Mouse (Mus musculus): ENCODE measurements around the gene Usp6nl. TPM values are rescaled to one million over a fixed set of nuclear protein-coding genes. Genes with fewer than 3 reads are reported as not detected.

Usp6nl gene
- polyA plus RNA-seq (2015; fragmentation: Nextera tagmentation; extraction: Ambion mirVana): 12.4 and 13.0 TPM in 2 replicates

GRCm38 (mm10) chr2:6322376-6322901, at the start of gene Usp6nl:
Gene Usp6nl, plus strand, starts transcription at chr2:6322667.
- ATAC-seq (ENCODE audit: borderline replicate concordance, extremely low read depth, low FRiP score, low TSS enrichment): peak; percentile 92
- H3K27ac ChIP-seq: peak within 1 kb of the TSS; percentile 99
- WGBS: under 1% methylated on average over 70 of the region's 75 CpGs
- peak within 1 kb of the TSS; percentile 98 for H3K4me3 ChIP-seq
- H3K4me1 ChIP-seq: peaks cover 29% of the 10 kb centered on the region
- no peaks in the 10 kb centered on the region for H3K9me3 ChIP-seq
- H3K36me3 ChIP-seq: no peaks in the 10 kb centered on the region
- H3K4me2 ChIP-seq: peak within 1 kb of the TSS; percentile 68
- peak within 1 kb of the TSS; percentile 92 for H3K9ac ChIP-seq
- H3K27me3 ChIP-seq: no peaks in the 10 kb centered on the region

GRCm38 (mm10) chr2:6273392-6273845, 49.0 kb upstream of the Usp6nl start:
- H3K36me3 ChIP-seq: no peaks in the 10 kb centered on the region
- H3K4me1 ChIP-seq: peaks cover 18% of the 10 kb centered on the region
- H3K9ac ChIP-seq: no peak overlapping the region
- ATAC-seq (ENCODE audit: borderline replicate concordance, extremely low read depth, low FRiP score, low TSS enrichment): no peak
- H3K4me3 ChIP-seq: no peak overlapping the region
- H3K4me2 ChIP-seq: peak overlapping the region; percentile 20; the same call in 1 of the 2 replicates
- no peaks in the 10 kb centered on the region for H3K27me3 ChIP-seq
- H3K27ac ChIP-seq: peak overlapping the region; percentile 57
- WGBS: 39% methylated on average over 10 of the region's 10 CpGs
- no peaks in the 10 kb centered on the region for H3K9me3 ChIP-seq

- no peak for ATAC-seq (ENCODE audit: borderline replicate concordance, extremely low read depth, low FRiP score, low TSS enrichment)
- 80% methylated on average over 10 of the region's 10 CpGs for WGBS
These were observed 43.5 kb upstream of the Usp6nl start for GRCm38 (mm10) chr2:6278813-6279530.

GRCm38 (mm10) chr2:6279614-6280301, 42.7 kb upstream of the Usp6nl start:
- no peak for ATAC-seq (ENCODE audit: borderline replicate concordance, extremely low read depth, low FRiP score, low TSS enrichment)
- WGBS: 20% methylated on average over 10 of the region's 10 CpGs
- no peak overlapping the region for H3K4me2 ChIP-seq

More at GRCm38 (mm10) chr2:6278813-6279530, 43.5 kb upstream of the Usp6nl start:
- no peaks in the 10 kb centered on the region for H3K36me3 ChIP-seq
- no peaks in the 10 kb centered on the region for H3K9me3 ChIP-seq
- H3K4me1 ChIP-seq: peaks cover 9% of the 10 kb centered on the region; the same call in 1 of the 2 replicates
- H3K9ac ChIP-seq: no peak overlapping the region
- H3K4me3 ChIP-seq: no peak overlapping the region
- no peaks in the 10 kb centered on the region for H3K27me3 ChIP-seq
- H3K27ac ChIP-seq: no peak overlapping the region
- H3K4me2 ChIP-seq: no peak overlapping the region

GRCm38 (mm10) chr2:6283569-6283968, 38.9 kb upstream of the Usp6nl start:
- Histone ChIP-seq H3K27ac (no peak overlapping the region), H3K9ac (no peak overlapping the region), H3K36me3 (no peaks in the 10 kb centered on the region), H3K4me2 (no peak overlapping the region), H3K4me1 (peaks cover 10% of the 10 kb centered on the region), H3K9me3 (no peaks in the 10 kb centered on the region), H3K27me3 (no peaks in the 10 kb centered on the region), H3K4me3 (no peak overlapping the region)
- whole genome bisulfite sequencing: 81% methylated on average over 2 of the region's 2 CpGs
- ATAC-seq (ENCODE audit: borderline replicate concordance, extremely low read depth, low FRiP score, low TSS enrichment): no peak

More at GRCm38 (mm10) chr2:6279614-6280301, 42.7 kb upstream of the Usp6nl start:
- no peak overlapping the region for H3K27ac ChIP-seq
- no peak overlapping the region for H3K9ac ChIP-seq
- no peaks in the 10 kb centered on the region for H3K36me3 ChIP-seq
- no peaks in the 10 kb centered on the region for H3K27me3 ChIP-seq
- H3K4me3 ChIP-seq: no peak overlapping the region
- H3K9me3 ChIP-seq: no peaks in the 10 kb centered on the region
- peaks cover 10% of the 10 kb centered on the region for H3K4me1 ChIP-seq

GRCm38 (mm10) chr2:6284784-6285183, 37.7 kb upstream of the Usp6nl start:
- 47% methylated on average over 3 of the region's 3 CpGs for WGBS
- H3K4me2 ChIP-seq: no peak overlapping the region
- no peaks in the 10 kb centered on the region for H3K27me3 ChIP-seq
- H3K9me3 ChIP-seq: no peaks in the 10 kb centered on the region
- H3K4me1 ChIP-seq: peaks cover 5% of the 10 kb centered on the region
- no peak overlapping the region for H3K4me3 ChIP-seq
- H3K9ac ChIP-seq: no peak overlapping the region
- no peak overlapping the region for H3K27ac ChIP-seq
- no peaks in the 10 kb centered on the region for H3K36me3 ChIP-seq
- no peak for ATAC-seq (ENCODE audit: borderline replicate concordance, extremely low read depth, low FRiP score, low TSS enrichment)

GRCm38 (mm10) chr2:6285794-6286193, 36.7 kb upstream of the Usp6nl start:
- 72% methylated on average over 1 of the region's 1 CpGs for WGBS
- H3K27ac ChIP-seq: no peak overlapping the region
- no peak overlapping the region for H3K4me2 ChIP-seq
- no peaks in the 10 kb centered on the region for H3K36me3 ChIP-seq
- no peaks in the 10 kb centered on the region for H3K27me3 ChIP-seq
- no peak overlapping the region for H3K4me3 ChIP-seq
- no peaks in the 10 kb centered on the region for H3K9me3 ChIP-seq
- H3K9ac ChIP-seq: no peak overlapping the region
- ATAC-seq (ENCODE audit: borderline replicate concordance, extremely low read depth, low FRiP score, low TSS enrichment): no peak
- H3K4me1 ChIP-seq: peaks cover 5% of the 10 kb centered on the region

- Histone ChIP-seq H3K36me3 (no peaks in the 10 kb centered on the region), H3K4me3 (no peak overlapping the region), H3K27me3 (no peaks in the 10 kb centered on the region), H3K9me3 (no peaks in the 10 kb centered on the region), H3K9ac (no peak overlapping the region), H3K27ac (no peak overlapping the region), H3K4me2 (no peak overlapping the region), H3K4me1 (no peaks in the 10 kb centered on the region)
- no peak for ATAC-seq (ENCODE audit: borderline replicate concordance, extremely low read depth, low FRiP score, low TSS enrichment)
- WGBS: 66% methylated on average over 11 of the region's 11 CpGs
These were observed 28.5 kb upstream of the Usp6nl start for GRCm38 (mm10) chr2:6293825-6294444.

GRCm38 (mm10) chr2:6294993-6295628, 27.4 kb upstream of the Usp6nl start:
- 53% methylated on average over 7 of the region's 7 CpGs for WGBS
- ATAC-seq (ENCODE audit: borderline replicate concordance, extremely low read depth, low FRiP score, low TSS enrichment): no peak
- peak overlapping the region; percentile 45 for H3K27ac ChIP-seq

GRCm38 (mm10) chr2:6304768-6305167, 17.7 kb upstream of the Usp6nl start:
- no peak overlapping the region for H3K27ac ChIP-seq
- ATAC-seq (ENCODE audit: borderline replicate concordance, extremely low read depth, low FRiP score, low TSS enrichment): no peak
- no peak overlapping the region for H3K9ac ChIP-seq
- no peaks in the 10 kb centered on the region for H3K4me1 ChIP-seq
- no peak overlapping the region for H3K4me2 ChIP-seq
- no peaks in the 10 kb centered on the region for H3K36me3 ChIP-seq
- H3K27me3 ChIP-seq: no peaks in the 10 kb centered on the region
- 81% methylated on average over 4 of the region's 4 CpGs for WGBS
- no peaks in the 10 kb centered on the region for H3K9me3 ChIP-seq
- H3K4me3 ChIP-seq: no peak overlapping the region

More at GRCm38 (mm10) chr2:6294993-6295628, 27.4 kb upstream of the Usp6nl start:
- no peaks in the 10 kb centered on the region for H3K4me1 ChIP-seq
- H3K4me3 ChIP-seq: no peak overlapping the region
- H3K36me3 ChIP-seq: no peaks in the 10 kb centered on the region
- H3K9ac ChIP-seq: no peak overlapping the region
- no peaks in the 10 kb centered on the region for H3K27me3 ChIP-seq
- H3K4me2 ChIP-seq: no peak overlapping the region
- H3K9me3 ChIP-seq: no peaks in the 10 kb centered on the region

- H3K36me3 ChIP-seq: no peaks in the 10 kb centered on the region
- H3K4me3 ChIP-seq: no peak overlapping the region
- 78% methylated on average over 3 of the region's 3 CpGs for WGBS
- H3K4me2 ChIP-seq: no peak overlapping the region
- H3K9ac ChIP-seq: no peak overlapping the region
- H3K4me1 ChIP-seq: no peaks in the 10 kb centered on the region
- no peaks in the 10 kb centered on the region for H3K27me3 ChIP-seq
- no peak for ATAC-seq (ENCODE audit: borderline replicate concordance, extremely low read depth, low FRiP score, low TSS enrichment)
- H3K27ac ChIP-seq: no peak overlapping the region
- H3K9me3 ChIP-seq: no peaks in the 10 kb centered on the region
These were observed 15.6 kb upstream of the Usp6nl start for GRCm38 (mm10) chr2:6306861-6307260.
